ENCODE assay signal across 7 mouse cellular contexts in genomic region chr5:37028486-37029311, GRCm38 (mm10). TPM values are rescaled to one million over a fixed set of nuclear protein-coding genes. Genes with fewer than 3 reads are reported as not detected.
A peak's percentile ranks its signal among the peaks of the same experiment; 100 is the strongest.
DNase-seq lines count a peak whose midpoint lies in the region; ATAC-seq and TF ChIP-seq lines count a peak whose summit lies in the region.

No protein-coding gene starts in this region.

- H3K9ac ChIP-seq in lung, embryonic 14.5 days: no peak overlapping the region
- no peak overlapping the region for H3K9ac ChIP-seq in stomach, embryonic 15.5 days

- WGBS in lung, embryonic 14.5 days: under 1% methylated on average over 70 of the region's 72 CpGs
- WGBS in bone marrow, adult 2 months: under 1% methylated on average over 72 of the region's 72 CpGs
- under 1% methylated on average over 71 of the region's 72 CpGs for WGBS in stomach, embryonic 15.5 days

- no peak for TF ChIP-seq CTCF in lung, embryonic 14.5 days (IDR thresholded peaks at IDR 0.05; ENCODE audit: low read depth)
- no peak for TF ChIP-seq CTCF in bone marrow, adult 2 months (IDR thresholded peaks at IDR 0.05; ENCODE audit: control insufficient read depth, insufficient read depth, low read length)
- TF ChIP-seq CTCF in embryonic fibroblast, embryonic 13.5 days (IDR thresholded peaks at IDR 0.05; ENCODE audit: borderline replicate concordance, insufficient read depth, low read length): no peak

- peak; percentile 69; the same call in 1 of the 2 replicates for ATAC-seq in lung, embryonic 14.5 days (ENCODE audit: insufficient read depth)
- peak; percentile 59 for ATAC-seq in stomach, embryonic 15.5 days (ENCODE audit: insufficient read depth, low FRiP score, low read depth)

- H3K27ac ChIP-seq in lung, embryonic 14.5 days (ENCODE audit: low read depth): no peak overlapping the region
- no peak overlapping the region for H3K27ac ChIP-seq in bone marrow, adult 2 months (ENCODE audit: control insufficient read depth, insufficient read depth, low read depth, low read length, poor library complexity)
- H3K27ac ChIP-seq in embryonic fibroblast, embryonic 13.5 days (ENCODE audit: insufficient read depth, low read length): no peak overlapping the region
- no peak overlapping the region for H3K27ac ChIP-seq in stomach, embryonic 15.5 days

- peak; percentile 10 for DNase-seq in lung, embryonic 14.5 days
- DNase-seq in lung, postnatal 4 days: no peak
- peak; percentile 13 for DNase-seq in kidney, postnatal 10 days
- peak; percentile 18 for DNase-seq in mesoderm, embryonic 11.5 days (ENCODE audit: low read depth, low spot score)

- no peaks in the 10 kb centered on the region for H3K9me3 ChIP-seq in lung, embryonic 14.5 days (ENCODE audit: low read depth, low read length)
- no peaks in the 10 kb centered on the region for H3K9me3 ChIP-seq in stomach, embryonic 15.5 days

- H3K4me3 ChIP-seq in lung, embryonic 14.5 days (ENCODE audit: low read depth, low read length): peak overlapping the region; percentile 52
- peak overlapping the region; percentile 44 for H3K4me3 ChIP-seq in bone marrow, adult 2 months (replicated peaks; ENCODE audit: control insufficient read depth, low read depth, low read length)
- H3K4me3 ChIP-seq in embryonic fibroblast, embryonic 13.5 days (ENCODE audit: insufficient read depth, low read length): peak overlapping the region; percentile 54
- peak overlapping the region; percentile 53 for H3K4me3 ChIP-seq in stomach, embryonic 15.5 days (replicated peaks)

- peak overlapping the region; percentile 97 for H3K4me2 ChIP-seq in lung, embryonic 14.5 days
- peak overlapping the region; percentile 100 for H3K4me2 ChIP-seq in stomach, embryonic 15.5 days

- TF ChIP-seq POLR2A in bone marrow, adult 2 months (IDR thresholded peaks at IDR 0.05; ENCODE audit: borderline replicate concordance, control insufficient read depth, low read depth, low read length): no peak
- no peak for TF ChIP-seq POLR2A in embryonic fibroblast, embryonic 13.5 days (IDR thresholded peaks at IDR 0.05; ENCODE audit: low read depth, low read length)

- no peaks in the 10 kb centered on the region for H3K36me3 ChIP-seq in lung, embryonic 14.5 days (ENCODE audit: insufficient read depth)
- H3K36me3 ChIP-seq in stomach, embryonic 15.5 days: no peaks in the 10 kb centered on the region

- H3K27me3 ChIP-seq in lung, embryonic 14.5 days (ENCODE audit: insufficient read depth, low read length): peaks cover 62% of the 10 kb centered on the region
- peaks cover 45% of the 10 kb centered on the region for H3K27me3 ChIP-seq in stomach, embryonic 15.5 days (replicated peaks)

- H3K4me1 ChIP-seq in lung, embryonic 14.5 days (ENCODE audit: insufficient read depth): 0 out of 2 replicates have a peak, but pooled peaks cover 3% of the 10 kb centered on the region
- H3K4me1 ChIP-seq in bone marrow, adult 2 months (ENCODE audit: control insufficient read depth, insufficient read depth, low read length): no peaks in the 10 kb centered on the region
- no peaks in the 10 kb centered on the region for H3K4me1 ChIP-seq in embryonic fibroblast, embryonic 13.5 days (ENCODE audit: control insufficient read depth, insufficient read depth, low read length)
- H3K4me1 ChIP-seq in stomach, embryonic 15.5 days: peaks cover 15% of the 10 kb centered on the region

RNA-seq across cellular contexts. Expression of gene Wfs1, which starts 39.7 kb away (rescaled TPM):
- polyA plus RNA-seq in lung, embryonic 14.5 days (2014; fragmentation: Nextera tagmentation; extraction: Ambion mirVana): 9.9 and 10.3 TPM in 2 replicates
- 2.0 and 3.7 TPM in 2 replicates for polyA plus RNA-seq in bone marrow, adult 2 months (2011; ENCODE audit: insufficient read depth, insufficient read length, low replicate concordance, missing spikeins)
- 23.7 and 26.4 TPM in 2 replicates for polyA plus RNA-seq in embryonic fibroblast, embryonic 13.5 days (2011; ENCODE audit: insufficient read length, low read depth, missing spikeins)
- polyA plus RNA-seq in stomach, embryonic 15.5 days (2015; fragmentation: Nextera tagmentation; extraction: Ambion mirVana): 10.8 and 11.6 TPM in 2 replicates

RNA-seq across cellular contexts. Expression of gene Gm1043, which starts 56.5 kb away (rescaled TPM):
- not detected in 2 replicates for polyA plus RNA-seq in lung, embryonic 14.5 days (2014; fragmentation: Nextera tagmentation; extraction: Ambion mirVana)
- polyA plus RNA-seq in bone marrow, adult 2 months (2011; ENCODE audit: insufficient read depth, insufficient read length, low replicate concordance, missing spikeins): 0.85 and 0.88 TPM in 2 replicates
- not detected in 2 replicates for polyA plus RNA-seq in embryonic fibroblast, embryonic 13.5 days (2011; ENCODE audit: insufficient read length, low read depth, missing spikeins)
- polyA plus RNA-seq in stomach, embryonic 15.5 days (2015; fragmentation: Nextera tagmentation; extraction: Ambion mirVana): 0.04 and 0.10 TPM in 2 replicates

Comparison
In these comparisons a context has a peak if more than half of its experiments do, and no peak if none do; other contexts are left out.
1. DNase-seq: peak in lung, embryonic 14.5 days (single experiment), kidney, postnatal 10 days (single experiment) and mesoderm, embryonic 11.5 days (single experiment); none in lung, postnatal 4 days (0 of 2).
2. Peak in every context shown above with its lines, with median percentiles within 50 percentile points of each other: H3K4me3 ChIP-seq.